Mouse (Mus musculus): ENCODE data around the gene Ctc1.

DNA sequence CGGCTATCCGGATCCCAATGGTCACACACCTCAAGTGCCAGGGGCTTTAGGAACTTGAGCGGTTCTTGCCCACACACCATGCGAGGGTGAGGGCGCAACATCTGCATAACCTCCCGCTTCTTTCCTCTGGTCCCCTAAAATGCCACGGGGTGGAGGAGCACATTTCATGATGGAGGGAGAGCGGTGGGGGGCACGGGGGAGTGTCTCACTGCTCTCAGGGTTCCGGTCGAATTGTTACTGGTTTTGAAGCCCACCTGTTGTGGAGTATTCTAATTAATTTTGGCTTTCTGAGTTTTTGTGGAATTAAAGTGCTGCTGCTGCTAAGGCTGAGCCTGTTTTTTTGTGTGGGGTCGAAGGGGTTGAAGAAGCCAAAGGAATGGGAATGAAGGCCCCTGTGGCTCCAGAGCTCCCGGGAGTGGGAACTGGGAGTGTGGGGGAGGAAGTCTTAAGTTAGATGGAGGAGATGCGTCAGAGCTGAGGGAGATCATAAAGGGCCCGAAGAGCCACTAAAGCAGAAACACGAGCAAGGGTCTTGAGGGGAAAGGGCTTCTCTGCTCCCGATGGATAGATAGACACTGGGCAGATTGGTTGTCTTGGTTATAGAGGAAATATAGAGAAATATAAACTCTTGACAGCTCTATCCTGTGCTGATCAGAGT, 45.7 kb downstream of the Ctc1 start:
- no peak for TF ChIP-seq CTCF (IDR thresholded peaks at IDR 0.05; ENCODE audit: insufficient read depth, low read depth, low read length)
- TF ChIP-seq POLR2A (IDR thresholded peaks at IDR 0.05; ENCODE audit: insufficient read depth, low read depth, low read length) = no peak
